Mouse (Mus musculus): ENCODE results near the gene Chil6. TPM values are rescaled to one million over a fixed set of nuclear protein-coding genes. Genes with fewer than 3 reads are reported as not detected.

Chil6 gene
- total RNA-seq (2021) = not detected
- long read RNA-seq, experiment 1 = 0 reads
- long read RNA-seq, experiment 2 = 0 reads

- no peak for DNase-seq (ENCODE audit: low spot score in 2 of 2)
Observed at GRCm38 (mm10) chr3:106406082-106406481, at the start of gene Chil6. Gene Chil6 (minus strand): TSS chr3:106406182.

DNA sequence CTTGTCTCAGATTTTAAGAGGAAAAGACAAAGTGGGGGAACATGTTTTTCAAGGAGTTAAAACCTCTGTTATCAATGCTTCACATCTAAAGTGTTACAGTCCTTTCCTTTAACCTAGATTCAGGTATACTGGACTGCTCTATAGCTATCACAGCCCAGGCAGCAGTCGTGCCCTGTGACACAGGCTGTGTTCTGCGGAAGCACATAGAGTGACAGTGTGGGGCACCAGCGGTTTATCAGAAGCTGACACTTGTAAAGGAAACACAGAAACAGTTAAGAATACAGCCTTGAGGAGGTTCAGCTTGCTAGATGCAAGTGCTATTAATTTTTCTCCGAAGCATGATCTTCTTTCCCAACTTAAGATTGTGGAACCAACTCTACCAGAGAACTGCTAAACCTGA, 46.6 kb upstream of the Chil6 start:
- DNase-seq (ENCODE audit: low spot score in 2 of 2) = no peak

DNA sequence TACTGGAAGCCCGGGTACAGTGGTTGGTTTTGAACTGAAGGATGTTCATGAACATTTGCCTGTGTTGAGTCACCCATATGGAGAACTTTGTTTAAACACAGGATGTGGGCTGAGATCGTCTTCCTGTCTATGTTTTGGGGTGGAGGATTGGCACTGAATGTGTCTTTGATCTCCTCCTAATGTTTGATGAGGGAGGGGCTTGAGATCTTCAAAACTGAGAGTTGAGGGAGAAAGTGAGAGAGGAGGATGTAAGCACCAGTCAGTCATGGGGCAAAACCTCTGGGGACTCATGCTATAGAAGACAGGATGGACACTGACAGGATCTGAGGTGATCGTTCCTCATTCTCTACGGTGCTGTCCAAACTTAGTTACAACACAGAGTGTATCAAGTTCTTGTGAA, 43.6 kb upstream of the Chil6 start:
- DNase-seq (ENCODE audit: low spot score in 2 of 2) = no peak

DNA sequence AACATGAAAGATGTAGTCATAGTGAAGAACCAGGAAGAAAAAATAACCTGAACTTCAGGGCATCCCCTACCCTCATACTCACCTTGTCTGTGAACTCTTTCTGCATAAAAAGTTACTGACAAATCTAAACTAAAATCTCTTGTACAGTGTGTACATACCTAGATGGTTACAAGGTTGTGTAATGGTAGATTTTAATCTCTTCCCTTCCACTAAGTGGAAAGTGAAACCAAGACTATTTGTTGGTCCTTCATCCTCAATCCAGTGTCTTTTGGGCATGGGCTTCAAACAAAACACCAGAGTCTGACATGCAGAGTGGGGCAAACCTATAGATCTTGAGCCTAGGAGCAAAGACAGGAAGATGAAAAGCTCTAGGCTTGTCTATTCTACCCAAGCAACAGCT, 43.0 kb upstream of the Chil6 start:
- no peak for DNase-seq (ENCODE audit: low spot score in 2 of 2)

DNA sequence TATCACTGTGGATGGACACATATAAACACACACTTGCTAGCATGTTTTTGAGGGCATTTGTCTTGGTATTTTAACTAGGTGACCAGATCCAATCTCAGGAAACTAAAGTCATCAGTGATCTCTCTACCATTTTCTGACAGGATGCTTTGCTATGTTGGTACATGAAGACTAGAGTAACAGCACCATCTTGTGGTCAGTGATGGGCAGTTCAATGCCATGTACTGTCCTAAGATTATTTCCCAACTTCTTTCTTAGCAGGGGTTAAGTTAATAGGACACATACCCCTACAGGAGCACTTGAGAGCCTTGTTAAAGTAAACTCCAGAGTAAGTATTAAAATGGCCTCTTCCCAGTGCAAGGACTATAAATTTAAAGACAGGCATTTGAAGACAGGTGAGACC, 42.6 kb upstream of the Chil6 start:
- no peak for DNase-seq (ENCODE audit: low spot score in 2 of 2)

Other genes with a start within 250 kb of the Chil6 start
- gene Chil3, start 238.6 kb downstream of the Chil6 start, total RNA-seq (2021) = under 1 TPM in 1 of 2 experiments, not detected in 1; 0.60 TPM
- not detected for gene Chil4, start 186.7 kb downstream of the Chil6 start, total RNA-seq (2021)
- under 1 TPM; 0.49 to 0.62 TPM for gene Dennd2d, start 76.2 kb upstream of the Chil6 start, total RNA-seq (2021)
- gene Dram2, start 141.6 kb upstream of the Chil6 start, total RNA-seq (2021) = 10 to 100 TPM; 56.2 to 58.8 TPM
- gene Cept1, start 141.6 kb upstream of the Chil6 start, total RNA-seq (2021) = 10 to 100 TPM; 19.9 to 27.4 TPM